Mouse (Mus musculus) ES-CJ7 (cell line): ENCODE measurements at regions not wholly inside any gene's neighbourhood (a gene's known extent, or its start where the extent isn't known, plus 50 kb on each side); places are given as distances from the start of the nearest gene placed in this dataset.

ENCODE experiments used
- DNase-seq: peaks from one replicate; pipeline ENCODE4 v3.0.0; 2011; ENCODE audit warnings: low read depth, low spot score

- DNase-seq: no peak
Observed at GRCm38 (mm10) chr16:83566478-83567160, 738.4 kb downstream of the Gm21833 start.

DNA sequence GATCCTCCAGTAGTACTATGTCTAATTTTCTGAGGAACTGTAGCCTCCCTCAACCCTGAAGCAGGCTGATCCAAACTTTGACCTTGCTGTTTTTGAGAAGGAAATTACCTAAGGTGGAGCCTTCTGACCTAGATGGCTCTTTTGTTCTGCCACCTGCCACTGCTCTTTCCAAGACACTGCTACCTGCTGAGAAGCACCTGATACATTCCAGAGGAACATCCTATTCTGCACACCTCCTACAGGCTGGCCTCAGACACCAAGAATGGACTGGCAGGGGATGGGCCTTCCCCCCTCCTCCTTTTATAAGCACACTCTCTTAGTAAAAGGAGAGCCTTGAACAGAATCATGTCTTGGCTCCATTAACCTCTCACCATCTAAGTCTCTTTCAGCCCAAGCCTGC lies 750.9 kb downstream of the Gm21833 start:
- DNase-seq: peak; percentile 69

GRCm38 (mm10) chr16:83606804-83607203 lies 778.6 kb downstream of the Gm21833 start:
- no peak for DNase-seq

DNA sequence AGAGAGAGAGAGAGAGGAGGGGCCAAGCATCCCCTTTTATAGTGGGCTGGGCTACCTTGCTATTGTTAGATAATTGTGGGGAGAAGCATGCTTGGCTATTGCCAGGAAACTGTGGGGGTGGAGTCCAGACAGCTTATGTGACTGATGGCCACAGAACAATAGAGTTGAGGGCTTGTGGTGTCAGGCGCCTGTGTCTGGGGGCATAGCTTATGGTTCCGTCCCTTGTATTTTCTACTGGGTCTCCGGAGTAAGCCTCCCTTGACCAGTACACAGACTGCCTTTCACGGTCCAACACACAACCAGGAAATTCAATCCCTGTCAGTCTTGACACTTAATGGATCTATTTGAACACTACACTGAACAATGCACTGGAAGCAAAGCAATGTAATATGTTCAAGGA lies 781.1 kb downstream of the Gm21833 start:
- no peak for DNase-seq
